Mouse (Mus musculus) embryonic facial prominence, embryonic 11.5 days (tissue): ENCODE measurements around the gene Gm20388. TPM values are rescaled to one million over a fixed set of nuclear protein-coding genes. Genes with fewer than 3 reads are reported as not detected.
A peak's percentile ranks its signal among the peaks of the same experiment; 100 is the strongest.

Experiments
- ATAC-seq: fragments of 200-750 bp; cut with Nextera tagmentation; replicated peaks from 2 replicates; pipeline ENCODE4 v1.8.0; 2017; ENCODE audit warnings: low read depth; ENCODE audit not compliant: insufficient number of reproducible peaks, low FRiP score, low TSS enrichment
- DNase-seq: peaks from one replicate; pipeline ENCODE4 v3.0.0-alpha.2; 2015; ENCODE audit warnings: low spot score
- H3K27ac ChIP-seq: fragments of 300-500 bp; sonication (generic); replicated peaks from 2 replicates; pipeline ENCODE4 v1.5.1; 2014; ENCODE audit warnings: mild to moderate bottlenecking, low read depth, low read length, control low read depth
- H3K27me3 ChIP-seq: fragments of 300-500 bp; sonication (generic); 2 replicates; pipeline ENCODE4 v1.6.1; 2014; ENCODE audit warnings: mild to moderate bottlenecking, low read length, moderate library complexity, mixed read lengths; ENCODE audit not compliant: control insufficient read depth, insufficient read depth
- H3K36me3 ChIP-seq: fragments of 300-500 bp; sonication (generic); replicated peaks from 2 replicates; pipeline ENCODE4 v1.6.1; 2014; ENCODE audit warnings: low read depth, mild to moderate bottlenecking, low read length, moderate library complexity, mixed read lengths; ENCODE audit not compliant: control insufficient read depth, insufficient read depth
- H3K4me1 ChIP-seq: fragments of 300-500 bp; sonication (generic); 2 replicates; pipeline ENCODE4 v1.6.1; 2014; ENCODE audit warnings: low read length, mixed read lengths; ENCODE audit not compliant: control insufficient read depth, insufficient read depth
- H3K4me2 ChIP-seq: fragments of 300-500 bp; sonication (generic); 2 replicates; pipeline ENCODE4 v1.6.1; 2014; ENCODE audit warnings: low read depth, mild to moderate bottlenecking, control low read depth, low read length, moderate library complexity
- H3K4me3 ChIP-seq: fragments of 300-500 bp; sonication (generic); 2 replicates; pipeline ENCODE4 v1.5.1; 2014; ENCODE audit warnings: low read depth, low read length, control low read depth
- H3K9ac ChIP-seq: fragments of 300-500 bp; sonication (generic); replicated peaks from 2 replicates; pipeline ENCODE4 v1.6.1; 2014; ENCODE audit warnings: mild to moderate bottlenecking, control low read depth, low read length
- H3K9me3 ChIP-seq: fragments of 300-500 bp; sonication (generic); replicated peaks from 2 replicates; pipeline ENCODE4 v1.6.1; 2016; ENCODE audit warnings: mild to moderate bottlenecking, low read length, inconsistent platforms, mixed read lengths; ENCODE audit not compliant: control insufficient read depth
- WGBS: fragments of 180-500 bp; shearing (Covaris S2); extraction: QIAGEN DNeasy Blood & Tissue Kit; methylation state at CpG from one replicate; pipeline ENCODE4 v1.1.7; 2014; 5-methylcytosine and 5-hydroxymethylcytosine counted together
- polyA plus RNA-seq: library from polyadenylated mRNA; unstranded; fragments of >200 nt; fragmentation: Nextera tagmentation; extraction: Ambion mirVana; gene quantifications from 2 replicates; pipeline ENCODE4 v1.2.1, GENCODE M21; 2014

Gene Gm20388
- polyA plus RNA-seq, 1 experiment from 2014 or later = 3.1 TPM

DNA sequence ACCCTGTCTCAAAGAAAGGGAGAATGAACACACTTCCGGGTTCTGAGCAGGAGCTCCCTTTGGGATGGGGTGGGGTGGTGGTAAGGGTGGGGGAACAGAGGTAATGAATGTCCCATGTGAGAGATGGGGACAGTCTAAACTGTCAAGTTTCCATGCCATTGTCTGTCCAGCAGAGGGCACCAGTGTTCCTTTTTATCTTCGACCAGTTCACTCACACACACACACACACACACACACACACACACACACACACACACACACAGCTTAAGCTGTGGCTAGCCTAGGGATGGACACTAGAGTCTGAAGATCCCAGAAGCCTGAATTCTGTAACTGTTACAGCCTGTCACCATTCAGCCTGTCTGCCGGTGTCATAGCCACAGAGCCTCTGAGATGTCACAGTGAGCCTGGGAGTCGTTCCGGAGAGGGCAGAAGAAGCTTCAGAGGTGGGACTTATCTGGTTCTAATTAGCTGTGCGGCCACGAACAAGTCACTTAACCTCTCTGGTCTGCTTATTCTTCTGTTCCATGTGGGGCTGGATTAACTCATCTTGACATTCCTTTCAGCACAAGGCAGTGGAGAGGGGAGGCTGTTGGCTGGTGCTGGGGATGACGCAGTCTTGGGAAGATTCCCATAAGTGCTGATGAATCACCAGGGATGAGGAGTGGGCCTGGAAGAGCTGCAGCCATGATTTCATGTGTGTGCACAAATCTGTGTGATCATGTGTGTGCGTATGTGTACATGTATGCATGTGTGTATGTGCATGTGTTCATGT, 910.9 kb downstream of the Gm20388 start:
- Histone ChIP-seq H3K4me1 (no peaks in the 10 kb centered on the region), H3K4me2 (no peak overlapping the region), H3K27ac (no peak overlapping the region), H3K4me3 (no peak overlapping the region), H3K9me3 (no peaks in the 10 kb centered on the region), H3K9ac (no peak overlapping the region), H3K27me3 (no peaks in the 10 kb centered on the region), H3K36me3 (no peaks in the 10 kb centered on the region)
- peak; percentile 80 for DNase-seq
- peak; percentile 37; the same call in 1 of the 2 replicates for ATAC-seq
- 28% methylated on average over 9 of the region's 9 CpGs for WGBS

DNA sequence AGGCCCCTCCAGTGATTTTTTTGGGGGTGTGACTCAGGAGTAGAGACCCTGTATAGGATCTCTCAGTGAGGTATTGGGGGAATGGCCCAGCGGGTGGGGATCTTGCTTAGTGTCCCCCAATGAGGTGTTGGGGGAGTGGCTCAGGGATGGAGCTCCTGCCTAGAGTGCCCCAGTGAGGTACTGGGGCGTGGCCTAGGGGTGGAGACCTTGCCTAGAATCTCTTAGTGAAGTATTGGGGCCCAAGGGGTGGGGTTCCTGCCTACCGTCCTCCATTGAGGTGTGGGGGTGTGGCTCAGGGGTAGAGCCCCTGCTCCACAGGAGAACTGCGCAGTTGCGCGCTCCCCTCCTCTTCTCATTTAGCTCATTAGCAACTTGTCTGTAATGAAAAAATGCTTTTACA, 912.7 kb downstream of the Gm20388 start:
- 43% methylated on average over 6 of the region's 6 CpGs for WGBS
- H3K9ac ChIP-seq = no peak overlapping the region
- no peaks in the 10 kb centered on the region for H3K4me1 ChIP-seq
- no peaks in the 10 kb centered on the region for H3K9me3 ChIP-seq
- H3K27ac ChIP-seq = no peak overlapping the region
- no peaks in the 10 kb centered on the region for H3K27me3 ChIP-seq
- H3K4me2 ChIP-seq = no peak overlapping the region
- DNase-seq (no peak), ATAC-seq (no peak)
- H3K4me3 ChIP-seq = no peak overlapping the region
- no peaks in the 10 kb centered on the region for H3K36me3 ChIP-seq

DNA sequence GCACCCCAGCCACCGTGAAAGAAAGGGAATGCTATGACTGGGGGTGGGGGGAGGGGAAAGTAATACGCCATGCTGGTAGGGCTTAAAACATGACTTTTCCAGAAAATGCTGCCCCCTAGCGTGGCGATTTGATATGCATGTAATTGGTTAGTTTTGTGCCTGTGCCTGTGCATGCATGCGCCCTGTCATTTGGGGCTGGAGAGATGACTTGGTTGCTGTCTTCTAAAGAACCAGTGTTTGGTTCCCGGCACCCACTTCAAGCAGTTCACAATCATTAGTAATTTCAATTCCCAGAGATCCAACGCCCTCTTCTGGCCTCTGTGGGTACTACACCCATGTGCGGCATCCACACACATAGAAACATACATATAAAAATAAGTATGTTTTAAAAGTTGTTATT, 913.2 kb downstream of the Gm20388 start:
- no peaks in the 10 kb centered on the region for H3K9me3 ChIP-seq
- WGBS = 66% methylated on average over 8 of the region's 8 CpGs
- H3K4me1 ChIP-seq = no peaks in the 10 kb centered on the region
- ATAC-seq (no peak), DNase-seq (no peak)
- no peaks in the 10 kb centered on the region for H3K36me3 ChIP-seq
- no peak overlapping the region for H3K4me3 ChIP-seq
- no peak overlapping the region for H3K4me2 ChIP-seq
- H3K9ac ChIP-seq = no peak overlapping the region
- H3K27ac ChIP-seq = no peak overlapping the region
- no peaks in the 10 kb centered on the region for H3K27me3 ChIP-seq

DNA sequence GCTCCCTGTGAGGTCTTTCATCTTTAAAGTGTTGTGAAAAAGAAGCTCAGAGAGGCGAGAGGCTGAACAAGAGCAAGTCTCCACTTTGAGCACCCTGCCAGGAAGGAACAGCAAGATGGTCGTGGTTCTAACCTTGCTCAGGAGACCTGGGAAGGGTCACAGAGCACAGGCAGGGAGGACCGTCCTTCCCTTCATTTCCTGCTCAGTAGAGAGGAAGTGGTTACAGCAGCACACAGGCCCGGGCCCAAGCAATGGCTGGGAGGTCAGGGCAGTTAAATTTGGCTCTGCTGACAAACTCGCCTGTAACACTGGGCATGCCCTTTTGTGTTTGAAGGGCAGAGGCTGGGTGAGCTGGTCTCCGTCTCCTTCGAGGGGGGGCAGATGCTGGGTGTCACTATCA, 914.0 kb downstream of the Gm20388 start:
- no peak for ATAC-seq
- H3K36me3 ChIP-seq = no peaks in the 10 kb centered on the region
- H3K27ac ChIP-seq = no peak overlapping the region
- no peak overlapping the region for H3K4me3 ChIP-seq
- no peak for DNase-seq
- 65% methylated on average over 7 of the region's 7 CpGs for WGBS
- H3K27me3 ChIP-seq = no peaks in the 10 kb centered on the region
- H3K9me3 ChIP-seq = no peaks in the 10 kb centered on the region
- H3K4me1 ChIP-seq = no peaks in the 10 kb centered on the region
- H3K9ac ChIP-seq = no peak overlapping the region
- H3K4me2 ChIP-seq = no peak overlapping the region

DNA sequence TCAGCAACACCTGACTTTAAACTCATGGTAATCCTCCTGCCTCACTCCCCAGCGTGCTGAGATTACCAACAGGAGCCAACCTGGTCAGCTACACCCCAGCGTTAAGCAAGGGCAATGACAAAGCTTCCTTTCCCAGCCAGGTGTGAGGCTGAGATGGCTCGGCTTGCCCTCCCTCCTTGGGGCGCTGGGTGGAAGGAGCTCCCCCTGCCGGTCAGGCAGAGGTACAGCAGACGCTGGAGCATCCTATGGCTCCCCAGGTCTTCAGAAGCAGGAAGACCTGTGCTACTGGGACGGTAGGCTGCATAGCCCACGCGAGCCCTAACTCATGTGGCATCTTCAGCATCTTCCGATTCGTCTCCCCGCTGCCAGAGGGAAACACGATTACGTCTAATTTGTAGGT, 917.6 kb downstream of the Gm20388 start:
- no peaks in the 10 kb centered on the region for H3K9me3 ChIP-seq
- no peak overlapping the region for H3K9ac ChIP-seq
- no peak for ATAC-seq
- no peak overlapping the region for H3K4me3 ChIP-seq
- no peak overlapping the region for H3K4me2 ChIP-seq
- WGBS = 8% methylated on average over 14 of the region's 14 CpGs
- DNase-seq = peak; percentile 70
- H3K27ac ChIP-seq = no peak overlapping the region
- no peaks in the 10 kb centered on the region for H3K36me3 ChIP-seq
- no peaks in the 10 kb centered on the region; the same call in 1 of the 2 replicates for H3K27me3 ChIP-seq
- H3K4me1 ChIP-seq = peaks cover 2% of the 10 kb centered on the region; the same call in 1 of the 2 replicates

DNA sequence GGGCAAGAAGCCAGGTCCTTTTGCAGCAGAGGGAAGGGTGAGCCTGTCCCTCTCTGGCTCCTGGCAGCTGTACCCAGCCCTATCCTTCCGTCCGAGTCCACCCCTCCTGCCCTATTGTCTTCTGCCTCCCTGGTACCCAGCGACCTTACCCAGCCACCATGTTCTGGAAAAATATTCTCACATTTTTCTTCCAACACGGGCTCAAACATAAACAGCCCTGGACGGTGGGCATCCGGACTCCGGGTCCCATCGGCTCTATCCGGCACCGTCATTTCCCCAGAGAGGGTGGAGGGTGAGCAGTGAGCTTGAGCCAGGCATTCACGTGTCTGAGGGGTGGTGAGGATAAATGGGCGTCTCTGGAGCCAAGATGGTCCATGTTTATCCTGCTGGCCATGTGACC, 920.0 kb downstream of the Gm20388 start:
- H3K9ac ChIP-seq = no peak overlapping the region
- peaks cover 3% of the 10 kb centered on the region; the same call in 1 of the 2 replicates for H3K4me1 ChIP-seq
- no peak overlapping the region for H3K27ac ChIP-seq
- H3K27me3 ChIP-seq = no peaks in the 10 kb centered on the region; the same call in 1 of the 2 replicates
- H3K4me3 ChIP-seq = no peak overlapping the region
- H3K9me3 ChIP-seq = no peaks in the 10 kb centered on the region
- 86% methylated on average over 12 of the region's 12 CpGs for WGBS
- no peaks in the 10 kb centered on the region for H3K36me3 ChIP-seq
- no peak for ATAC-seq
- DNase-seq = no peak
- H3K4me2 ChIP-seq = no peak overlapping the region

DNA sequence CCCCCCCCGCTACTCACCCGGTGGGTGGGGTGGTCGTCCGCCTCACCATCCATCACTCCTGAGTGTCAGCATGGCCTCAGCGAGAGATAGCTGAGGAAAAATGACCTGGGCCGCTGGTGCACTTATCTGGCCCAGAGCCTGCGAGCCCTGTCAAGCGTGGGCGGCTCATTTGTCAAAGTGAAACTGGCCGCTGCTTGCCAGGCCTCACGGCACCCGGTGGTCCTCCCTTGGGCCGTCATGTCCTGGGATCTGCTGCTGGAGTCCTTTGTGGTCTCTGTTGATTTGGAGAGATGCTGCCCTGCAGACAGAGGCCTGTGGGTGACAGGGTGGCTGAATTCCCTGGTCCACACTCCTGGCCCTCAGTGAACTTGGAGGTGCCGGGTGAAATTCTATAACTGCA, 921.4 kb downstream of the Gm20388 start:
- H3K4me1 ChIP-seq = peaks cover 3% of the 10 kb centered on the region; the same call in 1 of the 2 replicates
- H3K27me3 ChIP-seq = no peaks in the 10 kb centered on the region; the same call in 1 of the 2 replicates
- no peak overlapping the region for H3K4me2 ChIP-seq
- 35% methylated on average over 14 of the region's 14 CpGs for WGBS
- no peaks in the 10 kb centered on the region for H3K9me3 ChIP-seq
- ATAC-seq = no peak
- no peak overlapping the region for H3K4me3 ChIP-seq
- 0 out of 2 replicates have a peak overlapping the region, but pooled peaks have one; percentile 13 for H3K9ac ChIP-seq
- no peak overlapping the region for H3K27ac ChIP-seq
- no peaks in the 10 kb centered on the region for H3K36me3 ChIP-seq
- DNase-seq = no peak

DNA sequence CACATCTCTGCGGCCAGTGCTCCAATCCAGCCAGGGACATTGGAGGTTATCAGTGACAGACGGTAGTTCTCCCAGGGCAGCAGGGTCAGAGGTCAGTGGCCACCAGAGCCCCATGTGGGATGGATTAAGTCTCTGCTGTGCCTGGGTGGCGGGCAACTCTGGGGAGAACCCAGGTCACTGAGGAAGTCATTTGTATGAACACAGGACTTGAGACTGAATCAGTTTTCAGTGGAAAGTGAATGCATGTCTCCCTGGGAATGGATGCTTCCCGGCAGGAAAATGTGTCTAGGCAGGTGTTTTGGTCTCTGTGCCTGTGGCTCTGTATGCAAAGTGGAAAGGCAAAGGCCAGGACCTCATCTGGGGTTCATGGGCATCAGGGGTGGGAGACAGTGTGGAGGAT, 922.6 kb downstream of the Gm20388 start:
- Histone ChIP-seq H3K9me3 (no peaks in the 10 kb centered on the region), H3K27ac (no peak overlapping the region), H3K36me3 (no peaks in the 10 kb centered on the region), H3K9ac (no peak overlapping the region), H3K4me3 (no peak overlapping the region), H3K27me3 (no peaks in the 10 kb centered on the region; the same call in 1 of the 2 replicates), H3K4me1 (peaks cover 3% of the 10 kb centered on the region; the same call in 1 of the 2 replicates), H3K4me2 (no peak overlapping the region)
- DNase-seq (no peak), ATAC-seq (no peak)
- 16% methylated on average over 4 of the region's 4 CpGs for WGBS
